Mouse (Mus musculus): ENCODE data around the gene 4930595M18Rik.

4930595M18Rik gene

GRCm38 (mm10) chrX:81458021-81458420 lies at the start of gene 4930595M18Rik:
TSS of gene 4930595M18Rik (minus strand) at chrX:81458121.
- in situ Hi-C loops (cut with MboI; ENCODE audit: low pct_unique_long_range_greater_than_20kb in 1 of 2, low sequenced_read_pairs in 2 of 2, unreplicated experiment in 1 of 2), result no loop called here

- in situ Hi-C loops (cut with MboI; ENCODE audit: low pct_unique_long_range_greater_than_20kb in 1 of 2, low sequenced_read_pairs in 2 of 2, unreplicated experiment in 1 of 2), result no loop called here
Observed at GRCm38 (mm10) chrX:81472500-81472899, 14.6 kb upstream of the 4930595M18Rik start.
